Mouse (Mus musculus) ES-CJ7 (cell line): ENCODE data around the gene Orc3.

ENCODE experiments used
- DNase-seq: peaks from one replicate; pipeline ENCODE4 v3.0.0; 2011; ENCODE audit warnings: low read depth, low spot score

Orc3 gene

GRCm38 (mm10) chr4:34614630-34615094 is at the start of gene Orc3, which contains the start of gene Rars2:
Gene Orc3 (minus strand): TSS chr4:34614944.
Gene Rars2 (plus strand): TSS chr4:34614957.
- peak; percentile 91 for DNase-seq

DNA sequence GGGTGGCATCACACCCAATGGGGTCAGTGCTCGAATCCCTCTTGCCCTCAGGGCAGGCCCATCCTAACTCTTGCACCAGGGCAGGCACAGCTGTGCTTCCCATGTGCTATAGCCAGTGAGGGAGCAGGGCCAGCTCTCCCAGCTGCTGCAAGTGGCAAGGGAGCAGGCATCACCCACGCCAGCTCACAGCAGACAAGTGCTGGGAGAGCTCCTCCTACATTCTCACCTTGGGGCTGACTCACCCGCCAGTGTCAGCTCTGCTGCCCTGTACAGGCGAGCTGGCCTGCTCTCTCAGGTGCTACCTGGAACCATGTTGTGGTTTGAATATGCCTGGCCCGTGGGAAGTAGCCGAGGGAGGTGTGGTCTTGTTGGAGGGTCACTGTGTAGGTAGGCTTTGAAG is 47.2 kb upstream of the Orc3 start:
- no peak for DNase-seq

DNA sequence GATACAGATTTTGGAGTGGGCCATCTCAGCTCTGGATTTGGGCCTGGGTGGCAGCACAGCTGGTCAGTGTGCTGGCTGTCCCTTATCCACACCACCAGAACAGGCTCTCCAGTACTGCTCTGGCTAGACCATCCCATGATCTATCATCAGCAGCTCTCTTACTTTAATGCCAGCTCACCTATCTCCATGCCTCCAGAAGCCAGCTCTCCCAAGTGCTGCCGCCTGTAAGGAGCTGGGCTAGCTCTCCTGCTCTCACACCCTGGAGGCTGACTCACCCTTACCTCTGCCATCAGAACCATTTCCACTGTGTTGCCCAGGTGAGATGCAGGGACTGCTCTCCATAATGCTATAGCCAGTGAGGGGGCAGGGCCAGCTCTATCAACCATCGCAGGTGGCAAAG is 46.8 kb upstream of the Orc3 start:
- no peak for DNase-seq

DNA sequence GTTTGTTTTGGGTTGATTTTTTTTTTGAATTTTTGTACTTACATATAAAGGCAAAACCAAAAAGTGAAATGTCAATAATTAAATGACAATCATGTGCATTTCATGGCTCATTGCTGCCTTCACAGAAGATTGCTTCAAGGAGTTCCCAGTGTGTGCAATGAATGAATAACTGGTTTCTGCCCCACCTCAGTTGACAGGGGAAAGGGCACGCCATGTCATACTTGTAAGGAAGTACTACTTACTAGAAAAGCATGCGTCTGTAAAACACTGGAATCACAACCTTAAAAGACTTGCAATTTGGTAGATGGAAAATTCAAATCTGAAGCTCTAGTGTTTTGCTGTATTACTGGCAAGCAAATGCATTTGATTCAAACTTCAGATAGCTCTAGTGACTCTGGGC is 44.3 kb upstream of the Orc3 start:
- no peak for DNase-seq

DNA sequence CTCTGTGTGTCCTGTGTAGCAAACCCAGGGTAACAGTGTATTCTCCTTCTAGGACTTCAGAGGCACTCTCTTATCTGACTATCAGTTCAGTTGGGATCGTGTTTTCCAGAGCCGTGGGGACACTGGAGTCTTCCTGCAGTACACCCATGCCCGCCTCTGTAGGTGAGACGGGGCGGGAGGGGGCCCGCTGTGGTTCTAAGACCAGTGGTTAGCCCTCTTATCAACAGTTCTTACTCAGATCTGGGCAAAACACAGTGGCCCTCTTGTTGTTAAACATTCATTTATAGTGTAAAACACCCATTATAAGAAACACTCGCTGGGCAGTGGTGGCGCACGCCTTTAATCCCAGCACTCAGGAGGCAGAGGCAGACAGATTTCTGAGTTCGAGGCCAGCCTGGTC is 41.4 kb upstream of the Orc3 start:
- no peak for DNase-seq

DNA sequence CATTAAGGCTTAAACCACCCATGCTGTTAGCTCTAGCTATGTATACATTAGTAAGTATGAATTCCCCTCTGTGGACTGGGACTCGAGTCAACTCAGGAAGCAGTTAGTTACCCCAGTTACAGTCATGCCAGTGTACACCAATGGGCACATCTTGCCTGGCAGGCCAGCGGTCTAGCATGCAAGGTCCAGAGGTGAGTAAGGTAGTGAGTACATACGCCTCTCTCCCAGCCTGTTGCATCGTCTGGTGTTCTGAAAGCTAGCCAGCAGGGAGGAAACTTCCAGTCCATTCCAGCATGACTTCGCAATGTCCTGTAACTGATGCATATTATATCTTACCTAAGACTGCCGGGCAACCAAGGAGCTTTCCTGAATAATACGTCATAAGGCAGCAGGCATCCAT is 38.4 kb upstream of the Orc3 start:
- no peak for DNase-seq

GRCm38 (mm10) chr4:34644779-34645178 is 30.0 kb upstream of the Orc3 start:
- DNase-seq = no peak

DNA sequence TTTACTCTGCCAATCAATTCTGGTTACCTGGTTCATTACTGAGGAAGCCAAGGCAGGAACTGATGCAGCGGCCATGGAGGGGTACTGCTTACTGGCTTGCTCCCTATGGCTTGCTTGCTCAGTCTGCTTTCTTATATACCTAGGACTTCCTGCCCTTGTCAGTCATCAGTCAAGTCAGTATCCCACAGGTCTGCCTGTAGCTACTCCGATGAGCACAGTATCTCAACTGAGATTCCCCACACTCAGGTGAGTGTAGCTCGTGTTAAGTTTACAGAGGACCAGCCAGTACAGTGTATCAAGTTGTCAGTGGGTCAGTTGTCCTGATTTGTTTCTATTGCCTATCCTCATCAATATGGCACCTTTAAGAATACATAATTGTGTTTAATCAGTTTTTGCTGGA is 26.0 kb upstream of the Orc3 start:
- DNase-seq = no peak

DNA sequence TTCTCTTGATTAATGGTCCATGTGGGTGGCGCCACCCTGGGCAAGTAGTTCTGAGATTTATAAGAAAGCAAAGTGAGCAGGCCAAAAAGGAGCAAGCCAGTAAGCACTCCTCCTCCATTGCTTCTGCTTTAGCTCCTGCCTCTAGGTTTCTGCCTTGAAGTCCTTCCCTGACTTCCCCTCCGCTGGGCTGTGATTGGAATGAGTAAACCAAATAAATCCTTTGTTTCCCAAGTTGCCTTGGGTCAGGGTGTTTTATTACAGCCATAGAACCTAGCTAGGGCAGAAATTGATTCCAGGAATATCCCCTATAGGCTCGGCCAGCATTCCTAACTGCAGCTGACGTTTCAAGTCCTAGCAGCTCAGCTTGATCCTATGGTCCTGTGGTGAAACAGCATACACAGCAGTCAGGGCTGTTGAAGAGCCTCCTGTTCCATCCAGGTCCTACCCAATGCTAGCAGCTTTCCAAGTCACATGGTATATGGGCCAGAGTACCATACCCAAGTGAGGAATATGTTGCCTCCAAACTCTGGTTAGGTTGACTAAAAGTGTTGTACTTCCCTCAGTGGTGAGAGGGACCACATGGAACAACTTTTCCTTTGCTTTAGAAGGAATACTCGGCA is 25.1 kb upstream of the Orc3 start:
- no peak for DNase-seq

DNA sequence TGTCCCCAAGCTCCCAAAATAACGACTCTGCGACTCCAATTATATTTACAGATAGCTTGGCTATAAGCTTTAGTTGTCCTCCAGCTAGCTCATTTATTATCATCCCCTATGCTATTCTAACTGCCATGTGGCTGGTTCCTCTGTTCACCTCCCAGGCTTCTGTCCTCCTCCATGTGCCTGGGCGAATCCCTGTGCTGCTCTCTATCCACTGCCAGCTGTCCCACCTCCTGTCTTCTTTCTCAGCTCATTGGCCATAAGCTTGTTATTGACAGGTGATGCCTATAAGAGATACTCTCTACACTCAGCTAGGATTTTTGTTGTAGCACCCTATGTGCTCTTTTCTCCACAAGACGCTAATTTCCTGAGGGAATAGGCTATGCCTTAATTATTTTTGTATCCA is 23.1 kb upstream of the Orc3 start:
- DNase-seq = no peak

- DNase-seq = no peak
Measured at GRCm38 (mm10) chr4:34637386-34637785, 22.6 kb upstream of the Orc3 start.

DNA sequence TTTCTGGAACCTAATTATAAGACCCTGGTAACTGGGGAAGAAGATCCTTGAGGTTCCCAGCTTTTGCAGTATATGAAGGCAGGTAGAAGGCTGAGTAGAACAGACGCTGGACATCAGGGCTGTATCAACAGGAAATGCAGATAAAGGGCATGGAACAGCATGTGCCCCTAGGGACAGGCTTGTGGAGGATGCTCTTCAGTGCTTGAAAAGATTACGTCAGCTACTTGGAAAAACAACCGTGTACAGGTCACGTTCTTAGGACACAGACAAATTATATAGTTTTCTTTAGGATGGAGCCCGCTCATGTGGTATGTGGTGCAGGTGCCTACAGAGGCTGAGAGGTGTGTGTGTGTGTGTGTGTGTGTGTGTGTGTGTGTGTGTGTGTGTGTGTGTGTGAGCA is 21.3 kb upstream of the Orc3 start:
- no peak for DNase-seq

DNA sequence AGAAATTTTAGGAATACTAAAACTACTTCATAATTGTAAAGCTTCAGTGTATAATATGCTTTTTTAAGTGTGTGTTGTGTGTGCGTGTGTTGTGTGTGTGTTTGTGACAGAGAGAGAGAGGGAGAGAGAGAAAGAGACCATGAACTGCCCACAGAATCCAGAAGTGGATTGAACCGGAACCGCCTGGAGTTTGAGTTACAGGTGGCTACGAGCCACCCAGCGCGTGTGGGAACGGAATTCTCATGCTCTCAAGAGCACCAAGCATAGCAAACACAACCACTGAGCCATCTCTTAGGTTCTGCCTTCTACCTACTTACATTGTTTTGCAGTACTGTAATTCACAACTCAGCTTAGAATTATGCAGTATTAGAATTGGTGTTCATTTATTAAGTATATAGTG is 19.4 kb upstream of the Orc3 start:
- no peak for DNase-seq

- no peak for DNase-seq
Measured at GRCm38 (mm10) chr4:34629956-34630355, 15.2 kb upstream of the Orc3 start.

- DNase-seq = no peak
Measured at GRCm38 (mm10) chr4:34626401-34626800, 11.7 kb upstream of the Orc3 start.

GRCm38 (mm10) chr4:34625556-34625955 is 10.8 kb upstream of the Orc3 start:
- DNase-seq = no peak

DNA sequence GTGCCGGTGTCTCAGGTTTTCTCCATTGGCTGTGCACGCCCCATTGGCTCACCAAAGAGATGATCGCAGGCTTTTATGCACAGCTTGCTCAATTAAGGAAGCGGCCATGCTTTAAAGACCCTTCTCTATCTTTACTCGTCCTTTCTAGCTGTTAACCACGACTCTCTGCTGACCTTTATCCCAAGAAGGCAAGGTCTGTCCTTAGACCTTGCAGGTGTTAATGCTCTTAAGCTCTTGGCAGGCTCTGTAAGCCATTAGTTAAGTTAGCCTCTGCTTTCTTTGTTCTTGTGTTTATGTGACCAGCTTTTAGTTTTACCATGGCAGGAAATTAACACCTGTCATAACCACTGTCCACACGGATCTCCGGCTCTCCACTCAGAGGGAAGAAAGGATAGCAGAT is 1.4 kb upstream of the Orc3 start:
- no peak for DNase-seq

DNA sequence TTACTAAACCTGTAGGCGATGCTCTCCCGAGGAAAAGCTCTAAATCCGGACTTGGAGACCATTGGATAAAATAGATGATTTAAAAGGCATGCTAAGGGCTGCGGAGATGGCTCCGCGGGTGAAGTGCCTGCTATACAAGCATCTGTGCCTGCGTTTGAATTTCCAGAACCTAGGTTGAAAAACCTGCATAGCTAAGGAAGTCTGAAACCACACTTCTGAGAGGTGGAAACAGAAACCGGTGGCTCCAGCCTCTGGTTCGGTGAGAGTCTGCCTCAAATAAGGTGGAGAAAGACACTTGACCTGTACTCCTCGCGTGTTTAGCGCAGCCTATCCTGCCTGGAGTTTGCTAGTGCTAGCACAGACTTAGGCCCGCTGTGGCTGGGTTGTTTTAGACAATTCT is 559 bp upstream of the Orc3 start:
- peak; percentile 12 for DNase-seq

- DNase-seq = no peak
Measured at GRCm38 (mm10) chr4:34613571-34614145, 1.1 kb downstream of the Orc3 start.

DNA sequence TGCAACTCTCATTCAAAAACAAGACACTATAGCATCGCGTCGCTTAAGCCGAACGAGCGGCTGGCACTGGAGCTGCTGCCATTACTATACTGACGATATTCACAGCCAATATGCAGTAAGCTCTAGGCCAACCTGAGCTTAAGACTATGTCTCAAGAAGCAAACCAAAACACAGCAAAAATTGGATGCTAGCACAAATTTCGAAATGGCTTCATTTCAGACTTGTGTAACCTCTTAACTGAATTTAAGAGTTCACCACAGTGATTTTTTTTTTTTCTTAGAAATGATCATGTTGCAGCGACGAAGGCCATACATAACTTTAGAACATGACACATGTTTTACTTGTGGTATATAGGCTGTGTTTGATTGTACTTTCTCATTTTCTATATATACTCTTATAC is 8.1 kb downstream of the Orc3 start:
- DNase-seq = no peak

- no peak for DNase-seq
Measured at GRCm38 (mm10) chr4:34603123-34603522, 11.6 kb downstream of the Orc3 start.

- no peak for DNase-seq
Measured at GRCm38 (mm10) chr4:34584871-34585607, 29.7 kb downstream of the Orc3 start.

DNA sequence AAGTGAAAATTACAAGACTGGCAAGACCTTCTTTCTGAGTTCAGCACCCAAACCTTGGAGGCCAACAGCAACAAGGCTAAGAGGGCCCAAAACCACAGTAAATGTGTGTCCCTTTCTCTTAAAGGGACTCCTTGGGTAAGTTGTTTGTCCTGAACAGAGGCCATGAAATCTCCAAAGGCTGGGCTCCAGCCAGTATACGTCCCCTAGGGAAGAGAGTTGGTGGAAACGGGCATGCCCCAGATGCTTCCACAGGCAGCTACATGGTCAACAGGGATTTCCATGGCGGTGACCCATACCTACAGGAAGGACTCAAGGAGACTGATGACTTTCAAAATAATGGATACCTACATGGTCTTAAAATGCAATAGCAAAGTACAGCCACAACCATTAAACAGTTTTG is 31.3 kb downstream of the Orc3 start:
- DNase-seq = no peak
